Mouse (Mus musculus): ENCODE data around the gene Wdr83.

Wdr83 gene

DNA sequence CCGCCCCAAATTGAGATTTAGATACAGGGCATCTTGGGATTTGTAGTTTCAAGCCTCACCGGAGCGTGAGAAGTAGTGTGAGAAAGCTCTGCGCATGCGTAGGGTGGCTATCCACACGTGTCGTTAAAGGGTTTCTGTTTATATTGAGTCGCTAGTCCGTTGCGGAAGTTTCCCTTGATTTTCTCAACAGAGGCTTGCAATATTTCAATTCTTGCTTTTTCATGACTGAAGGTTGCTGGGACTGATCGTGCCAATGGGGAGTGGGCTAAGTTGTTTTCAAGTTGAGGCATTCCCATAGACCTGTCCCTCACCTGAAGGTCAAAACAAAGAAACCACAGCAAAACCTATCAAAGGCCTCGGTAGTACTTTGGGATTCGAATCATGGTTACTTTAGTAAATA lies 46.3 kb downstream of the Wdr83 start:
- no peak for DNase-seq (ENCODE audit: low spot score)

GRCm38 (mm10) chr8:85033867-85034266 lies 47.2 kb downstream of the Wdr83 start:
- no peak for DNase-seq (ENCODE audit: low spot score)

- DNase-seq (ENCODE audit: low spot score): no peak
Observed at GRCm38 (mm10) chr8:85032622-85033311, 48.3 kb downstream of the Wdr83 start.

- no peak for DNase-seq (ENCODE audit: low spot score)
Observed at GRCm38 (mm10) chr8:85029271-85029670, 51.8 kb downstream of the Wdr83 start.

GRCm38 (mm10) chr8:85027922-85028321 lies 53.2 kb downstream of the Wdr83 start:
- DNase-seq (ENCODE audit: low spot score): no peak

- no peak for DNase-seq (ENCODE audit: low spot score)
Observed at GRCm38 (mm10) chr8:85027516-85027855, 53.6 kb downstream of the Wdr83 start.

DNA sequence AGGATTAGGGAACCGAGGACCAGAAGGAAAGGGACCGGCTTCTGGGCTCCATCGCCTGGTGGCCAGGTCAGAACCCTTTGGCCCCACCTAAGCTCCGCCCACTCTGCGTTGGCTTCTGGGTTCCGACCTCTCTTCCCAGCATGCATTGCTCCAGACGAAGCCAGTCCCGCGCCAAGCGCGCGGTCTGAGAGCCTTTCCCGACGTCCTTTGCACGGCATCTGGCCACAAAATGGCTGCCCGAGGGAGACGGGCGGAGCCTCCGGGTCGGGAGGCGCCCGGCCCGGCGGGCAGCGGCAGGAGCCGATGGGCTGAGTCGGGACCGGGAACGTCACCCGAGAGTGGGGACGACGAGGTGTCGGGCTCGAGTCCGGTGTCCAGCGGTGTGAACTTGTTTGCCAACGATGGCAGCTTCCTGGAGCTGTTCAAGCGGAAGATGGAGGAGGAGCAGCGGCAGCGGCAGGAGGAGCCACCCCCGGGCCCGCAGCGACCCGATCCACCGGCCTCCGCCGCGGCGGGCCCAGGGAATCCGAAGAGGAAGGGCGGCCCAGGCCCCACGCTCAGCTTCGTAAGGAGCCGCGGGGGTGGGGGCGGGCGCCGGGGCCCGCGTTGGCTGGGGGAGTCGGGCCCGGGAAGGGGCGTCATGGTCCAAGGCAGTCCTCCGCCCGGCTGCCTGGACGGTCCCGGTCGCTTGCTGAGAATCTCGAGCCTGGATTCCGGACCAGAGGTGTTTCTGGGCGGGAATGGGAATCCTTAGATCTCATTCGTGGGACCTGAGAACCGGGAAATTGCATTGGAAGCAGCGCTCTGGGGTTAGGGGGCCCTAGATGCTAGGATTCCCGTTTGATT lies 54.2 kb downstream of the Wdr83 start, which contains the start of gene Trir:
Gene Trir, plus strand, starts transcription at position 154 of the 846 bp plus-strand sequence.
- DNase-seq (ENCODE audit: low spot score): peak; percentile 92

GRCm38 (mm10) chr8:85025098-85025932 lies 55.8 kb downstream of the Wdr83 start, which contains the start of gene Asna1:
Asna1 (minus strand) TSS chr8:85025281.
- DNase-seq (ENCODE audit: low spot score): peak; percentile 89

All from left cerebral cortex, adult 11 months (tissue).